Mouse (Mus musculus): ENCODE measurements around the gene Kpna1.

Kpna1 gene

GRCm38 (mm10) chr16:36071450-36072379 lies 93.2 kb downstream of the Kpna1 start, which contains the start of the genes Fam162a and Ccdc58:
TSS of gene Fam162a (minus strand) at chr16:36071594.
TSS of gene Ccdc58 (plus strand) at chr16:36071685.
- peak; percentile 95 for DNase-seq

GRCm38 (mm10) chr16:36072410-36073011 lies 94.0 kb downstream of the Kpna1 start:
- no peak for DNase-seq

GRCm38 (mm10) chr16:36074772-36075171 lies 96.2 kb downstream of the Kpna1 start:
- no peak for DNase-seq

- DNase-seq = no peak
Measured at GRCm38 (mm10) chr16:36079916-36080315, 101.4 kb downstream of the Kpna1 start.
